Mouse (Mus musculus): Measurements from ENCODE around the gene Atg4c.

GRCm38 (mm10) chr4:99193810-99194582 lies at the start of gene Atg4c:
- peak; percentile 67 for TF ChIP-seq POLR2A (IDR thresholded peaks at IDR 0.05; ENCODE audit: extremely low read depth, insufficient read depth, low read length)
- no peak for TF ChIP-seq CTCF (IDR thresholded peaks at IDR 0.05; ENCODE audit: extremely low read depth, insufficient read depth, low read length)
